Mouse (Mus musculus): Measurements from ENCODE around the gene Rock2. TPM values are rescaled to one million over a fixed set of nuclear protein-coding genes. Genes with fewer than 3 reads are reported as not detected.

Gene Rock2
- polyA plus RNA-seq, 1 experiment from 2014 or later: 16.1 TPM

DNA sequence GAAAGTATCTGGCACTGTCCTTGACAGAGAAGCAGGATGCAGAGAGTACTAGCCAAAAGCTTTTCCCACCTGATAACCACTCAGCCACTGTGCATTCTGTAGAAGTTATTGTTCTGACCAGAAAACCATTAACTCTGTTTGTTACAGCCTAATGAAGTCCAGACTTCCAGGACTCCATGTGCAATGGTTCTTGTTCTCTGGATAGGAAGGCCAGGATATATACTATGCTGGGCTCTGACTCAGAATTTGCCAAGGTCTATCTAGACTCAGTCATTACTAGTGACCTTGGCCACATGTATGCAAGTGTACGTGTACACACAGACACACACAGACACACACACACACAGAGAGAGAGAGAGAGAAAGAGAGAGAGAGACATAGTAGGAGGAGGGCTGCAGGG lies 34.2 kb upstream of the Rock2 start:
- Histone ChIP-seq H3K27me3 (replicated peaks) (no peaks in the 10 kb centered on the region), H3K9ac (no peak overlapping the region), H3K27ac (replicated peaks) (no peak overlapping the region), H3K4me2 (no peak overlapping the region), H3K9me3 (no peaks in the 10 kb centered on the region; the same call in 1 of the 2 replicates), H3K36me3 (no peaks in the 10 kb centered on the region), H3K4me3 (no peak overlapping the region), H3K4me1 (peaks cover 10% of the 10 kb centered on the region)
- 62% methylated on average over 1 of the region's 1 CpGs for WGBS
- ATAC-seq (ENCODE audit: extremely low read depth, insufficient number of reproducible peaks, low FRiP score, low TSS enrichment): no peak

- no peak overlapping the region for H3K4me3 ChIP-seq
- no peak overlapping the region for H3K4me2 ChIP-seq
- no peak overlapping the region for H3K27ac ChIP-seq (replicated peaks)
- no peaks in the 10 kb centered on the region; the same call in 1 of the 2 replicates for H3K9me3 ChIP-seq
- WGBS: 50% methylated on average over 3 of the region's 3 CpGs
- H3K36me3 ChIP-seq: no peaks in the 10 kb centered on the region
- peaks cover 14% of the 10 kb centered on the region for H3K4me1 ChIP-seq
- no peak overlapping the region for H3K9ac ChIP-seq
- no peaks in the 10 kb centered on the region for H3K27me3 ChIP-seq (replicated peaks)
- ATAC-seq (ENCODE audit: extremely low read depth, insufficient number of reproducible peaks, low FRiP score, low TSS enrichment): no peak
Observed at GRCm38 (mm10) chr12:16860961-16861360, 33.7 kb upstream of the Rock2 start.

DNA sequence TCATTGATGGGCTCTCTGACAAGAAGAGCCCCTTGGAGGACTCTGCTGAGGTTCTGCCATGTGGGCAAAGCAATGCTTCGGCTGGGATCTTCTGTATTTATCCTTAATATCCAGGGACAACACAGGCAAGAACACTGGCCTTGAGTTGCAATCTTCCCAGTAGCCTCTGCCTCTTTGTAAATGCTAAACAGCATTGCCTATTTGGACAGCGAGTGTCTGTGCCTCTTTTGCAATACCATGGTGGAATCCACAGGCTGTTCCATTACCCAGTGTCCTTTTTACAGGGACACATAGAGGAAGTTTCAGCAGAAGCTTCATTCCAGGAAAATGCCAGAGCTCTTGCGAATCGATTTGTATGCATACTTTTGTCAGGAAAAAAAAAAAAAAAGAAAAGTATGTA lies 30.2 kb upstream of the Rock2 start:
- Histone ChIP-seq H3K27me3 (replicated peaks) (no peaks in the 10 kb centered on the region), H3K4me3 (no peak overlapping the region), H3K36me3 (no peaks in the 10 kb centered on the region), H3K4me1 (peaks cover 49% of the 10 kb centered on the region), H3K9me3 (no peaks in the 10 kb centered on the region), H3K9ac (no peak overlapping the region), H3K27ac (replicated peaks) (no peak overlapping the region), H3K4me2 (no peak overlapping the region)
- ATAC-seq (ENCODE audit: extremely low read depth, insufficient number of reproducible peaks, low FRiP score, low TSS enrichment): no peak
- WGBS: 68% methylated on average over 4 of the region's 4 CpGs

DNA sequence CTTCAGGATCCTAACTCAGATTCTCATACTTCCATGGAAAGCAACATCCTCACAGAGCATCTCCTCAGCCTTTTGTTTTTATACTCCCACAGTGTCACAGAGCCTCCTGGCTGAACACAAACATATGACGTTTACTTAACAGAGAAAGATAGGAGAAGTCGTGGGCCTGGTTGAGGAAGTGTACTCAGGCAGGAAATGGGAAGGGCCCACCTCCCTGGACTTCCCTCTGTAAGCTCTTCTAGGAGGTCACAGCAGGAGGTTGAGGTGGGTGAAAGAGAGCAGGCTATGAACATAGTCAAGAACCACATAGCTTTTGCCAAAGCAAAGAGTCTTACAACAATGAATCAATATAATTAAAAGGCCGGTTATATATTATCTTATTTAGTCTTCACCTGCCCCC lies 28.8 kb upstream of the Rock2 start:
- H3K4me2 ChIP-seq: no peak overlapping the region
- H3K4me3 ChIP-seq: no peak overlapping the region
- no peaks in the 10 kb centered on the region for H3K9me3 ChIP-seq
- no peaks in the 10 kb centered on the region for H3K36me3 ChIP-seq
- no peaks in the 10 kb centered on the region for H3K27me3 ChIP-seq (replicated peaks)
- H3K27ac ChIP-seq (replicated peaks): peak overlapping the region; percentile 77
- peaks cover 58% of the 10 kb centered on the region for H3K4me1 ChIP-seq
- no peak overlapping the region for H3K9ac ChIP-seq
- 32% methylated on average over 3 of the region's 3 CpGs for WGBS
- no peak for ATAC-seq (ENCODE audit: extremely low read depth, insufficient number of reproducible peaks, low FRiP score, low TSS enrichment)

DNA sequence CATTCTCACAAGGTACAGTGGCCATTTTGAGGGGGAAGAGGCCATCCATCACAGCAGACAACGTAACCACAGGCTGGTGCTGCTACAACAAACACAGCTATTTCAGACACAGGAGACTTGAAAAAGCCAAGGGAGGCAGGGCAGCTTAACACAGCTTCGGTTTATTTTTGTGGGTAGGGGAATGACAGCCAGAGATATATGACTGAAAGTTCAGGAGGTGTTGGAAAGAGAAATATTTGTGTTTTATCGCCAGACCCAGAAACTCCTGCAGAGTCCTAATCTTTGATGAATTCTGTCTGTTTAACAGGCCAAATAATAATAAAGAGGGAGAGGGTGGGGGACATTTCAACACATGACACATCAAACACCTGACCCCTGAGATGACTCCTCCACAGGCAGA lies 28.2 kb upstream of the Rock2 start:
- Histone ChIP-seq H3K36me3 (no peaks in the 10 kb centered on the region), H3K27me3 (replicated peaks) (no peaks in the 10 kb centered on the region), H3K9me3 (no peaks in the 10 kb centered on the region), H3K27ac (replicated peaks) (peak overlapping the region; percentile 77), H3K9ac (0 out of 2 replicates have a peak overlapping the region, but pooled peaks have one; percentile 33), H3K4me1 (peaks cover 62% of the 10 kb centered on the region), H3K4me3 (no peak overlapping the region), H3K4me2 (no peak overlapping the region)
- ATAC-seq (ENCODE audit: extremely low read depth, insufficient number of reproducible peaks, low FRiP score, low TSS enrichment): no peak
- 13% methylated on average over 3 of the region's 3 CpGs for WGBS

DNA sequence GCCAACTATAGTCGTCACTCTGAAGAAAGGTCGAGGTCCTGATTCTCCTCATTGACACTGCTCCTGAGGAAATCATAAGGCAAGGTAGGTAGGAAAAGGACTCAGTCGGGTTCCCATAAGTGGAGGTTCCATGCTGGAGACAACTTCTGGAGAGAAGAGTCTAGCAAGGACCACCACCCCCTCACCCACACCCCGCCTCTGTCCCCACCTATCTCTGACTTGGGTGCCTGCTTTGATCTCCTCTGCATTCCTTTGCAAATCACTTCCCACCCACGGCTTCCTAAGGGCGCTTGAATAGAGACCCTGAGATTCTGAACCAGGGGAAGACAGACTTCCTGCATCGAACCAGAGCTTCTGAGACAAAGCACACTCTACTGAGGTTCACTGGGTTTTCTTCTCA lies 27.4 kb upstream of the Rock2 start:
- 48% methylated on average over 7 of the region's 7 CpGs for WGBS
- Histone ChIP-seq H3K4me1 (peaks cover 66% of the 10 kb centered on the region), H3K36me3 (no peaks in the 10 kb centered on the region), H3K27ac (replicated peaks) (peak overlapping the region; percentile 77; the same call in 1 of the 2 replicates), H3K9me3 (no peaks in the 10 kb centered on the region), H3K4me3 (no peak overlapping the region), H3K9ac (no peak overlapping the region), H3K4me2 (no peak overlapping the region), H3K27me3 (replicated peaks) (no peaks in the 10 kb centered on the region)
- no peak for ATAC-seq (ENCODE audit: extremely low read depth, insufficient number of reproducible peaks, low FRiP score, low TSS enrichment)

DNA sequence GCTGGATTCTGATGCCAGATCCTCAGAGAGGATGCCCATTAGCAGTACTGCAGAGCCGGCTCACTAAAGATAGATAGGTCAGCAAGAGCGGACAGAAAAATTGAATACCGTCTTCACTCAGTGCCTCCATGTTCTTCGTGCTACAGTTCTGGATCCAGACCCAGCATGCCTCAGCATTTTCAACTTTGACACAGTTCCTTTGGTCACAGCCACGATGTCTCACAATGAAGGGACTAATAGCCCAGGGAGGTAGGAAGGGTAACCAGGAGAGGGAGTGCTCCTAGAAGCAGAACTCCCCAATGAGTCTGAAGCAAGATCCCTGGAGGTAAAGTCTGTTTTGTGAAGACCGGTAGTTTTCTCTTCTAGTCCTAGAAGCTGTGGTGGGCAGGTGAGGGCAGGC lies 26.1 kb upstream of the Rock2 start:
- Histone ChIP-seq H3K36me3 (no peaks in the 10 kb centered on the region), H3K4me3 (no peak overlapping the region), H3K27ac (replicated peaks) (peak overlapping the region; percentile 95), H3K4me1 (peaks cover 76% of the 10 kb centered on the region), H3K4me2 (no peak overlapping the region), H3K9ac (no peak overlapping the region), H3K9me3 (no peaks in the 10 kb centered on the region), H3K27me3 (replicated peaks) (no peaks in the 10 kb centered on the region)
- no peak for ATAC-seq (ENCODE audit: extremely low read depth, insufficient number of reproducible peaks, low FRiP score, low TSS enrichment)
- 67% methylated on average over 6 of the region's 6 CpGs for WGBS

- Histone ChIP-seq H3K4me1 (peaks cover 82% of the 10 kb centered on the region), H3K27ac (replicated peaks) (peak overlapping the region; percentile 95), H3K4me2 (peak overlapping the region; percentile 38; the same call in 1 of the 2 replicates), H3K27me3 (replicated peaks) (no peaks in the 10 kb centered on the region), H3K4me3 (no peak overlapping the region), H3K9me3 (no peaks in the 10 kb centered on the region), H3K36me3 (no peaks in the 10 kb centered on the region), H3K9ac (0 out of 2 replicates have a peak overlapping the region, but pooled peaks have one; percentile 11)
- WGBS: 35% methylated on average over 8 of the region's 8 CpGs
- no peak for ATAC-seq (ENCODE audit: extremely low read depth, insufficient number of reproducible peaks, low FRiP score, low TSS enrichment)
Observed at GRCm38 (mm10) chr12:16869091-16869778, 25.5 kb upstream of the Rock2 start.

GRCm38 (mm10) chr12:16869870-16870404 lies 24.8 kb upstream of the Rock2 start:
- H3K27me3 ChIP-seq (replicated peaks): no peaks in the 10 kb centered on the region
- no peak for ATAC-seq (ENCODE audit: extremely low read depth, insufficient number of reproducible peaks, low FRiP score, low TSS enrichment)
- peaks cover 86% of the 10 kb centered on the region for H3K4me1 ChIP-seq
- 31% methylated on average over 9 of the region's 9 CpGs for WGBS
- H3K36me3 ChIP-seq: no peaks in the 10 kb centered on the region
- H3K4me2 ChIP-seq: peak overlapping the region; percentile 38
- no peak overlapping the region for H3K4me3 ChIP-seq
- 0 out of 2 replicates have a peak overlapping the region, but pooled peaks have one; percentile 11 for H3K9ac ChIP-seq
- H3K9me3 ChIP-seq: no peaks in the 10 kb centered on the region
- peak overlapping the region; percentile 95 for H3K27ac ChIP-seq (replicated peaks)

DNA sequence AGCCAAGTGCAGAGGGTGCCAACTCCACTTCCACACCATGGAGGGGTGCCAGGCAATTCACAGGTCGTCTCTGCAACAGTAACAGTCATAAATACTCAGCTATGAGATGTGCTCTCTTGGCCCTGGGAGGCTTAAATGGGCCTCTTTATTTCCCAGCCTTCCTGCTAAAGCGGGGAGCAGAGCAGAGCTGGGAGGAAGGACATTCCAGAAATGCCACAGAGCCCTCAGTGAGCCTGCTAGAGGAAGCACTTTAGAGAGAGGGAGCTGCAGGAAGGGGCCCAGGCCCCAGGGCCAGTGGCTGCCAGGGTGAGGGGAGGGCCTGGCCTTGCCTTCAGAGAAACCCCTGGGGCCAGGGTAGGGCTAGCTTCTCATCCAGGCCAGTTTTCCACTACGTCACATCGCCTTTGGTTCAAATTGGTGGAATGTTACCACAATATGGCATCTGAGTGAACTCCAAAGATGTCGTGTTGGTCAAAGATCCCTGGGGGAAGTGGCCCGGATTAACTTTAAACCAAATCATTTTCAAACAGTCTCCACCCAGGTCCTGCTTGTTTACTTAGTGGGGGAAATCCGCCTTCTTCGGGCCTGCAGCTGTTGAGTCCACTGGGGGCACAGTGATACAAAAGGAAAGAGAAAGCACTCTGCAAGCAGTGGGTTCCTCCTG lies 24.2 kb upstream of the Rock2 start:
- H3K27ac ChIP-seq (replicated peaks): peak overlapping the region; percentile 95
- no peaks in the 10 kb centered on the region for H3K36me3 ChIP-seq
- no peaks in the 10 kb centered on the region for H3K27me3 ChIP-seq (replicated peaks)
- no peak overlapping the region for H3K9ac ChIP-seq
- H3K4me1 ChIP-seq: peaks cover 90% of the 10 kb centered on the region
- WGBS: 21% methylated on average over 8 of the region's 8 CpGs
- peak overlapping the region; percentile 38 for H3K4me2 ChIP-seq
- ATAC-seq (ENCODE audit: extremely low read depth, insufficient number of reproducible peaks, low FRiP score, low TSS enrichment): peak; percentile 56; the same call in 1 of the 2 replicates
- no peaks in the 10 kb centered on the region for H3K9me3 ChIP-seq
- no peak overlapping the region for H3K4me3 ChIP-seq

GRCm38 (mm10) chr12:16872006-16872405 lies 22.7 kb upstream of the Rock2 start:
- Histone ChIP-seq H3K4me2 (no peak overlapping the region), H3K36me3 (no peaks in the 10 kb centered on the region)
- no peak for ATAC-seq (ENCODE audit: extremely low read depth, insufficient number of reproducible peaks, low FRiP score, low TSS enrichment)

More at GRCm38 (mm10) chr12:16872006-16872405, 22.7 kb upstream of the Rock2 start:
- no peaks in the 10 kb centered on the region for H3K27me3 ChIP-seq (replicated peaks)
- WGBS: 72% methylated on average over 1 of the region's 1 CpGs
- no peak overlapping the region for H3K4me3 ChIP-seq
- no peak overlapping the region for H3K9ac ChIP-seq
- no peaks in the 10 kb centered on the region for H3K9me3 ChIP-seq
- peaks cover 90% of the 10 kb centered on the region for H3K4me1 ChIP-seq
- no peak overlapping the region for H3K27ac ChIP-seq (replicated peaks)
